Mouse (Mus musculus) common myeloid progenitor, adult 5-6 weeks (primary cell): ENCODE measurements at regions not wholly inside any gene's neighbourhood (a gene's known extent, or its start where the extent isn't known, plus 50 kb on each side); places are given as distances from the start of the nearest gene placed in this dataset.

Experiments used
- ATAC-seq: replicated peaks from 2 replicates; pipeline ENCODE4 v1.8.0; 2016; ENCODE audit warnings: low read depth, mild to moderate bottlenecking, moderate TSS enrichment, inconsistent platforms; ENCODE audit not compliant: poor library complexity, severe bottlenecking

DNA sequence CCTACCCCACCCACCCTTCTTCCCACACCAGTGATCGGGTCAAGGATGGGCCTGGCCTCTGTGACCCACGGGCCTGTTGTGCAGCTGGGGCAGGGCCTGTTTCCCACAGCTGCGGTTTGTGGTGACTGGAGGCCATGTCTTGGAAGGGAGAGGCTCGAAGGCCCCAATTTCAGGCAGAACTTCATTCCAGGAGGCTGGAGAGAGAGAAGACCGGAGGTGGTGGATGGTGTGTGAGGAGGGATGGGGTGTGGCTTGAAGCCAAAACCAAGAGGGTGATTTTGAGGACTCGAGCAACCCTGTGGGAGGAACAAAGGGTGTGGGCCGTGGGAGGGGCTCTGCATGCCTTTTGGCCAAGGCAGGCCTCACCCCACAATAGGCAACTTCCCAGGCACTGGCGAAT lies 86.5 kb upstream of the Hes1 start:
- peak; percentile 65 for ATAC-seq

DNA sequence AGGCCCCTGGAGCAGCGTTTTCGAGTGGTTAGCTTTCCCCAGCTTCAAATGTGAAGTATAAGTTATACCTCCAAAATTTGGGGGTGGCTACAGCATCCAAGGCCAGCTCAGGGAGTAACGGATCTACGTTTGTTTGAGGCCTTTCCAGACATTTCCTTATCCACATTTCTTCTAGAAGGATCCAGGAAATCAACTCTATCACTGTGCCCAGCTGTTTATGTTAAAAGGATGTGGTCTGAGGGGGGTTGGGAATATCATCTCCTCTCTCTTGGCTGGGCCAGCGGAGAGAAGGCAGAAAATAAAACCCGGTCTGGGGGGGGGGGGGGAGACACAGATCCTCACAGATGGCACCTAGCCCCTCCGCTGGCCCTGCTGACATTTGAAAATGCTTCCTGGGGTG lies 85.1 kb upstream of the Hes1 start:
- no peak for ATAC-seq

DNA sequence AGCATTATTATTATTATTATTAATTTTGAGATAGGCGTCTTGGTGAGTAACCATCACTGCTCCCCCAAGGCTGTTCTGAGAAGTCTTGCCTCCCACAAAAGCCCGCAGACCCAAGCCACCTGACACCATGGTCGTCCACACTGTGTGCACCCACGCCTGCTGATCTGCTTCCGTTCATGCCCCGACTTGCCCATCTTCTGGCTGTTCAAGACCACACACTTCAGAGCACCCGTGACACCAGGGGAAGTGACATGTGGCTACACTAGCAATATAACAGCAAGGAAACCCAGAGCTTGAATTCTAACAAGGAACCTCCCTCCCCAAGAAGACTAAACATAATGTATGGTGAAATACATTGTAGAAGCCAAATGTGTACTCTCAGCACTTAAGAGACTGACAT lies 82.6 kb upstream of the Hes1 start:
- no peak for ATAC-seq

DNA sequence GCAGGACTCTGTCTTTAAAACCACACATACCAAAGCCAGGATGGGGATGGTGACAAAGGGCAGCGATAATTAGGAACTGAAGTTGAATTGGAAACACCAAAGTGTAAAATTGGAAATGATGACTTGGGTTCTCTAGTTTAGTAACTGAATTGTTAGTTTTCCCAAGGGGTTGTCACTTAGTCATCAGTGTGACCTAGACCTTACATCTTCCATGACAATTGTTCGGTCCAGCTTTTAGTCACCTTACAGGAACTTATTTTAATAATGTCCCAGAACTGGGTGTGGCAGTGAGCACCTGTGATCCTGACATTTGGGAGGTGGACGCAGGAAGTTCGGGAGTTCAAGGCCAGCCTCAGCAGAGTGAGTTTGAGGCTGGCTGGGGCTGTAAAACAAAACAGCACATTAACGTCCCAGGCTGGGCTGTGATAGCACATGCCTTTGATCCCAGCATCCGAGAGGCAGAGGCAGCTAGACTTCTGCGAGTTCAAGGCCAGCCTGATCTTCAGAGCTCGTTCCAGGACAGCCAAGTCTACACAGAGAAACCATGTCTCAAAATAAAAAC lies 81.9 kb upstream of the Hes1 start:
- no peak for ATAC-seq

DNA sequence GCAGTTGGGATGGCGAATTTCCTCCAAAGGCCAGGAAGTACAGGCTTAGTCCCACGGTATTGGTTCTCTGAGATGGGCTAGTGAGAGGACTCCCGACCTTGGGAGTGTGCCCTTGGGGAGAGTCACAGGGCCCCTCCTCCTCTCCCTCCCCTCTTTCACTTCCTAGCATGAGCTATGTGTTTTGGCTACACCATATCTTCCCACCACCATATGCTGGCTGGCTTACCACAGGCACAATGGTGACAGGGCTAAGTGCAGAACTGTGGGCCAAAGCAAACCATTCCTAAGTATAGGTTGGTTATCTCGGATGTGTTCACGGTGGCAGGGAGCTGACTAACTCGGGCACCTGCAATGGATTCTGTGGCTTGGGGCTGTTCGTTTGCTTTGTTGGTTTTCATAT lies 81.0 kb upstream of the Hes1 start:
- peak; percentile 86 for ATAC-seq

DNA sequence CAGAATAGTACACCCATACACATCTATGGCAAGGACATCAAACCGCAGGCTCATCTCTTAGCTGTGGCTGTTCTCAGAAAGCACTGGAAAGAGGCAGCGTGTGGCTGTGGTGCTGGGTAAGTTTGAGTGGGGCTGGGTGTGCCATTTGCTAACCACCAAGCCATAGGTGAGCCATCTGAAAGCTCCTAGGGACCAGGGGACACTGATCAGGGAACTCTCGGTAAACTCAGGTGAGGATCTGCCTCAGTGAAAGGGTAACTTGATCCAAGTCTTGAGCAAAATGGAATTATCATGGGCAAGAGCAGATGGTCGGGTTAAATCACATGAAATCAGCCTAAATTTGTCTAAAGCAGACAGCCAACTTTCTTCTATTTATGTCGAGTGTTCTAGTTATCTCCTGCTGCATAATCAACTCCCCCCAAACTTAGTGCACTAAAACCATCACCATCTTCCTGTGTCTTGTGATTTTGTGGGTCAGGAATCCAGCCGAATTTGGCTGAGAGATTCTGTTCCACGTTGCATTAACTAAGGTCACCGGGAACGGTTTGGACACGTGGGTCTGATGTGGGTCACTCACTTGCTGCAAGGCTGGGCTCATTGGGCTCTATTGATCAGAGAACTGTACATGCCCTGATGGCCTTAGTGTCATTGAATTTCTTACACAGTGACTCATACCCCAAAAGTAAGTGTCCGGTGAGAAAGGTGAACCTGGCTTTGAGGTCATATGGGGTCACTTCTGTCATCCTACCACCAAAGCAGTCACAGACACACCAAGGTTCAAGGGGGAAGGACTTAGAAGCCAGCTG lies 78.9 kb upstream of the Hes1 start:
- no peak for ATAC-seq

DNA sequence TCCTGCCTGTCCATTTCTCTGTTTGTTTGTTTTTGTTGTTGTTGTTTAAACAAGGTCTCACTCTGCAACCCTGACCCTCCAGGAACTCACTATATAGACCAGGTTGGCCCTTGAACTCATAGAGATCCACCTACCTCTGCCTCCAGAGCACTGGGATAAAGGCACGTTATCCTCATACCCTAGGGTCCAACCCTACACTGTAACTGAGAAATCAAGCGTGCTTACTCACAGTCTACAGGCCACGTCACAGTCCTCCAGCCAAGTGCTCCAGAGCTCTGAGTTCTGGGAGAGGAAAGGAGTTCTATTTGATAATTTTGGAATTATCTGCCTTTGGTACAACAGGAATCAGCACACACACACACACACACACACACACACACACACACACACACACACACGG lies 76.6 kb upstream of the Hes1 start:
- no peak for ATAC-seq

DNA sequence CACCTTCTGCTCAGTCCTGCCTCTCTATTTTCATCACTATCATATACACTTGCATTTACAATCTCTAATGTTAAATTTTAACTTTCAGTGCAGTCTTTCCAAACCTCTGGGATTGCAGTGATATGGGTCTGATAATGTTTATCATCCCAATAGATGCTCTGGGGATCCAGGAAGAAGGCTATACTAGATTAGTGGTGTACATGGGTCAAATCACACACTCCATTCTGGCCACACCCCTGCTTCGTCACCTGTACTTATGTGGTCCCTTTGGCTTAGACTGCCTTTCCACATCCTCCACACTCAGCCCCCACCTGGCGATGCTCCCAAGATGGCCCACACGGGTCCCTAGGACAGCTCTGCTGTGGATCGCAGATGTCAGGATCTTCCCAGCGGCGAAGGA lies 76.2 kb upstream of the Hes1 start:
- ATAC-seq: no peak

DNA sequence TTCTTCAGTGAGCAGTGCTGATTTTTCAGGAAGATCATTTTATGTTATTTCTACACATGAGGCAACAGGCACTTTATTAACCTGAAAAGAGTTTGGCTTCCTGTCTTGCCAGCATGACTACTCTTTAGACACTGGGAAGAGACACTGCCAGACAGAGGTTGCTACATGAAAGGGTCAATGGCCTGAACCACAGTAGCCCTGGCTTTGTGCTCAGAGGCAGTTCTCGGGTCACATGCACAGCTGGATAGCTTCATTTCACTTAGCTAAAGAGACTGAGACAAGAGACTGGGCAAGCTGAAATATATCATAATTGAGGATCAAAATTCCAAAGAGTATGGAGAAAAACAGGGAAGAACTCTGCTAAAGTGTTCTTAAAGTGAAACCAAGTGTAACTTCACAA lies 74.9 kb upstream of the Hes1 start:
- no peak for ATAC-seq

DNA sequence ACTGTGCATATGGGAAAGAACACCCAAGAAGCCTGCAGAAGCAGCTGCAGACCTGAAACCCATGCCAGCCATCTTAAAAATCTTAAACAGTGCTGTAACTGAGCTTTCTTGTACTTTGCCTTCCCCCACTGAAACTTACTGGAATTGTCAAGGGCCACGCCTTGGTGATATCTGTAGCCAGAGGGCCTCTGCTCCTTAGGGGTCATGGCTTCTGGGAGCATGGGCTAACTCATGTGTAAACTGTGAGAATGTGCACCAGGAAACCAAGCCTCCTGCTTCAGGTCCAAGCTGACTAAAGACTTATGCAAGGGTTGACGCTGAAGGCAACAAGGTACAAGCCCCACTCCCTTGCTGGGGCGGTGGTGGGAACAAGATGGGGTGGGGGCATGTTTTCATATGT lies 73.8 kb upstream of the Hes1 start:
- ATAC-seq: no peak

DNA sequence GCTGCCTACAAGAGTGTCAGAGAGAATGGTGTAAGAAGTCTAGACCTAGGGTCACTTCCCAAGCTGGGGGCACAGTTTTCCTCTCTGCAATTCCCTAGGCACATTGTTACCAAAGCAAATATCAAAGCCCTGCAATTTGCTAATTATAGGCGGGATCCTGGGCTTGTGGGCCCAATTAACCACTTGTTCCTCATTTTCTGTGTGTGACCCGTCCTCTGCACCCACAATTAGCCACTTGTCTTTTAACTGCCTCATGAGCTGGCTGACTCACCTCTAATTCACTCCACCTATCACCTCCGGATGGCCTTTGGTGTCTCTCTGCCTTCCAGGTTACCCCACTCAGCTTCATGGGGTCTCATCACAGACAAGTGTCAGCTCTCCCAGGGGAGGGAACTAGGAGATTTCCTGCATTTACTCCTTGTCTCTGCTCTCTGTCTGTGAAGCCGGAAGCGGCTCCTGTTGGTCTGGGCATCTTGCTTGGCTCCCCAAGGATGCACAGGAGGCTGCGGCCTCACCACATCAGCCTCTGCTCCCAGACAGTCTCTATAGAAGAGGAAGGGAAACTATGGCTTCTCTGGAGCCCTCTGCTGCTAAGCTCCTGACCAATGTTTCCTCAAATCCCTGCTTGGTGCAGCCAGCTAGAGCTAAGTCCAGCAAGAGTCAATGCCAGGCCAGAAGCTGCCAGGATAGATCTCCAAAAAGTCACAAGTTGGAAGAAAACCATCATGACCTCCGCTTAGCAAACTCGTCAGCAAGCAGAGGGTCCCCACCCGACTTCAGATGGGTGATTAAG lies 73.2 kb upstream of the Hes1 start:
- ATAC-seq: peak; percentile 78

DNA sequence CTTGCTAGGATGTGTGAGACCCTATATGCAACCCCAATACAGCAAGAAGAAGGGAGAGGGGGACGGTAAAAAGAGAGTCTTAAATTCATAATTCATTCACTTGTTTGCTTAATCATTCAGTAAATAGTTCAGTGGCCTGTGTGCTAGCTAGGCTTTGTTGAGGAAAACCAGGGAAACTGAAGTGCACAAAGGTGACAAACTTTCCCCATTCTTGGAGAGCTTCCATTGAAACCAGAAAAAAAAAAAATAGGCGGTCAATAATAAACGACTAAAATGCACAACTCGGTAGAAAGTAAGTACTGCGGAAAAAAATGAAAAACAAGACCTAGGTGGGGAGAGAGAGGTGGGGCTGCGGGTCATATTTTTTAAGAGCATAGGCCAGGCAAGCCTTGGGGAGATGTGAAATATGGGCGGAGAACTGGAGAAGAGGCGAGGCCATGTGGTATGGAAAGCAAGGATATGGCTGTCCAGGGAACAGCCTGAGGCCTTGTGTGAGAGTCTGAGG lies 72.3 kb upstream of the Hes1 start:
- ATAC-seq: no peak

DNA sequence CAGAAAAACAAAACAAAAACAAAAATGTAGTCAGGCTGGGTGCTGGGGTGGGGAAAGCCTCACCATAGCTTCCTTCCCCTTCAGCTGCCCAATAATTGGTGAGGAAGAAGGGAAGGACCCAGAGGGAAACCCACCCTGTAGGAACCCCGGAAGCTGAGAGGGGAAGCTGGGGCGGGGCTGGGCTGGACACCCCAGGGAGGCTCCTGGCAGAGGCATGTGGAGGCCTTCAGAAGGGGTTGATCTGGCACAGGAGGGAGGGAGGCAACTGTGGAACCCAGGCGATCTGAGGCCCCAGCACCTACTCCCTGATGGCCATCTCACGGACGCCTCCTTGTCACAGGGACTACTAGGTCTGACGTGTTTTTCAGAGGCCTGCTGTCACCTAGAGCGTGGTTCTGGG lies 71.1 kb upstream of the Hes1 start:
- no peak for ATAC-seq

DNA sequence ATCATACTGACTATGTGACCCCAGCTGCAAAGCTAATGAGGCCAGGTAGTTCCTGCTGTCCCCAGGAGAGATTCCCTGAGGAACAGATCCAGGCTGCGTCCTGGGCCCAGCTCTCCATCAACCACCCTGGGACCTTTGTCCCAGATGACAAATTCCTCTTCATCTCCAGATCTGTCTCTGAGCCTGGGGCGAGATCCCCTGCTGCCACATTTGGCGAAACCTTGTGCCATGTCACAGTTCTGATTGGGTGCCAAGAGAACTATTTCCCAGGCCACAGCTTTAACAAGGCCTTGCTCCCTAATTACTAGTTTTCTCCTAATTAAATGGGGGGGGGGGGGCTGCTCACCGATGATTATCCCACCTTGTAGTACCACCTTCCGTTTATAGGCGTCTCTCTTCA lies 70.6 kb upstream of the Hes1 start:
- no peak for ATAC-seq

DNA sequence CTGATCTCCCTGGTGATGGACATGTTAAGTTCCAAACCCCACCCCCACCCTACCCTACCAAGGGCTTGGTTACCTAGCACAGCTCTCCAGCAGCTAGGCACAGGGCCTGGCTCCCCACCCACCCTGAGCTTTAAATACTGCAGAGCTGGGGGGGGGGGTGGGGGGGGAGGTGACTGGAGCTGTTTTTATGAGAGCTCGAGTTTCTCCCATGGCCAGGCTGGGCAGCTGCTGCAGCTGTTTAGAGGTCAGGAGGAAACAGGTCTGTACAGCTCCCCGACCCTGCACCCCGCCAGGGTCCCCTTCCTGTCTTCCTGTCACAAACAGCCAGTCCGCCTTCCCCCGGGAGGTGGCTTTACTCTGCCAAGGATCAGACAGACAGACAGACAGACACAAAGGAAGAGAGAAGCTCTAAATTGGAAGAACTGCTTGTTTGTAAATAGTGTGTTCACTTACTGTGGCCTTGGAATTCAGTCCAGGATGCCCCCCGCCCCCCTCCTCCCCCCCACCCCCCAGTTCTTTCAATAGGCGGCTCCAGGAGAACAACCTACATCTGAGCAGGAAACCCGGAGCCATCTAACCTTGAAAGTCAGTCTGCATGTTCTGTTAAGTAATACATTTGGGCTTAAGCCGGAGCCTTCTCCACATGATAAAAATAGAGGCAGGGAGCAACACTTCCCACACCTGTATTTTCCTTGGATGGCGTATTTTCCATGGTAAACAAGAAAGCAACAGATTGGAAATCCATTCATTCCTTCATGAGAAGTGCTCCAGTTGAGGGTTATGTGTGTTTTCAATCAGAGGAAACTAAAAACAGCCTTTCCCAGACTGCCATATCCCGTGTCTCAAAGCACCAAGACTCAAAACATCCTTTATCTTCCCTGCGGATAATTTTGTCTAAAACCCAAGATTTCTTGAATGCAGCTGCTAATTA lies 67.8 kb upstream of the Hes1 start:
- ATAC-seq: no peak; the same call in 1 of the 2 replicates

DNA sequence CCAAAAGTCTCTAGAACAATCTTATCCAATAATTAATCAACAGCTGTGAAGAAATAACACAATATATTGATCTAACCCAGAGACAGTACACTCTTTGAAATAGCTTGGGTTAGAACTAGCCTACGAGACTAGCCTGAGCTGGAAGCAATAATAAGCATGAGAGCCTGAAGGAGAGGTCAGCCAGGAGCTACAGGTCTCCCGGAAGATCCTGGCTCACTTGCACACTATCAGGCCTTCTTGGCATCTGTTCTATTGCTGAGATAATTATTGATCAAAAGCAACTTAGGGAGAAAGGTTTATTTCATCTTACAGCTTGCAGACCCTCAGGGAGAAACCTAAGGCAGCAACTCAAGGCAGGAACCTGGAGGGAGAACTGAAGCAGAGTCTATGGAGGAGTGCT lies 64.0 kb upstream of the Hes1 start:
- no peak for ATAC-seq

DNA sequence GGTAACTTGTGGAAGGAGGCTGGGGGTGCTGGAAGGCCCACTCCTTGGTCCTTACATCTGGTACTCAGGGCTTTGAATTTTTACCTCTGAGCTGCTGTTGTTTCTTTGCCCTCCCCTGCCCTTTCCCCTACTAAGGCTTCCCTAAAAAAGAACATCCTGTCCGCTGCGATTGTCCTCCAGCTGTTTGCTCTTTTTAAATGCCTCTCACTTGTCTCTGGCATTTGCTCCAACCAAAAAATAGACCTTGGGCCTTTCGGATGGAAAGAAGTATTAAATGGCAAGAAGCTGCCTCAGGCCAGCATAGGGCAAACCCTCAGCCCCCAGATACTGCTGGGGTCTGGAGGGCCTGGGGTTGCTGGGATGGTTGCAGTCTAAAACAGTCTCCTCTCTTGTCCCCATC lies 59.1 kb upstream of the Hes1 start:
- no peak for ATAC-seq

DNA sequence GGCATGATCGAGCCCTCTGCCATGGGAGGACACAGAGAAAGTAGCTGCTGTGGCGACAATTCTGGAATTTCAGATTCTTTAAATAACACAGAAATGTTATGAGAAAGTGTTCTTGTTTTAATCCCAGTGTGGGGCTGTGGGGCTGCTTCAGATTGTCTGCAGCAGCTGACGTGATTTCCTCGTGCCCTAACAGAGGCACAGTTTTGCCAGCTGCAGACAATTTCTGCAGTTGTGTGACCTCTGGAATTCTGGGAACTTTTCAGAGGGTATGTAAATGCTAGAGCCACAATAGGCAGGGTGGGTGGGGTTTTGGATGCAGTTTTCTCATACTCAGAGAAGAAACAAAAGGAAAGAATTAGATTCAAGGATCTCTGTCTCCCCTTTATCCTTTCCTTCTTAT lies 57.4 kb upstream of the Hes1 start:
- ATAC-seq: no peak

DNA sequence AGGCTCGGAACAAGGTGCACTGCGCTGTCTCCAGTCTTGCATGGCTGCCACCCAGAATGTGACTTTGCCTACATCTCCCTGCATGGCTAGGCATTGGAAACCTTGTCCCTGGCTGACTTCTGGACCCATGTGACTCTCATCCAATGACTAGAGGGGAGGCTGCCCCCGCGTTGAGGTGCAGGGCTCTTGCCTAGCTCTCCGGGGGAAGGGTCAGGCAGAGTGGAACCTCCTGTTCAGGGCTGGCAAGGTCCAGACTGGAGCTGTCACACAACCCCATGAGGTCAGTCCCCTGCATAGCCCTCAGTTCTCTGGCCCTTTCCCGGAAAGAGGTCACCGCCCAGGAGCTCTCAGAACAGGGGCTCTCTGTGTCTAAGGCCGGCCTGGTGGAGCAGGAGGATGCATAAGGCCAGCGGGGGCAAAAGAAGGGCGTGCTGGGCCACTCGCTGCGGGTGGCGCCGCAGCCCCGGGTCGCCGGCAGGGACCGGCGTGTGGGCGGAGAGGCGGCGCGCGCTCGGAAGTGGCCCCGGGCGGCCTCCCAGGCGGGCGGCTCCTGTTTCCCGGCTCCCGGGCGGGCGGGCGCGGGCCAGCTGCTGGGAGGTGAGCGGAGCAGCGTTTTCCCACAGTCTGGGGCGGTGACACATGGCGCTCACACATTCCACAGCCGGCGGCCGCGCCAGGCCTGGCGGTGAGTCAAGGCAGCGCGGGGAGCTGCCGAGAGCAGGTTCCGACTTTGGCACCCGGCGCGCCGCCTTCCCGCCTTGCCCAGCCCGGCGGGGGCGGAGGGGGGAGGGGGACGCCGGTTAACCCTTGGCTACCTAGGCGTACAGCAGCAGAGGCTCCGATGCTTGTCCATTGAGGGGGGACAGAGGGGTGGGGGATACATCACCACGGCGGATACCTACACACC lies 55.5 kb upstream of the Hes1 start:
- peak; percentile 51 for ATAC-seq
